Mouse (Mus musculus) ES-CJ7 (cell line): ENCODE measurements at regions not wholly inside any gene's neighbourhood (a gene's known extent, or its start where the extent isn't known, plus 50 kb on each side); places are given as distances from the start of the nearest gene placed in this dataset.

Experiments
- DNase-seq: peaks from one replicate; pipeline ENCODE4 v3.0.0; 2011; ENCODE audit warnings: low read depth, low spot score

DNA sequence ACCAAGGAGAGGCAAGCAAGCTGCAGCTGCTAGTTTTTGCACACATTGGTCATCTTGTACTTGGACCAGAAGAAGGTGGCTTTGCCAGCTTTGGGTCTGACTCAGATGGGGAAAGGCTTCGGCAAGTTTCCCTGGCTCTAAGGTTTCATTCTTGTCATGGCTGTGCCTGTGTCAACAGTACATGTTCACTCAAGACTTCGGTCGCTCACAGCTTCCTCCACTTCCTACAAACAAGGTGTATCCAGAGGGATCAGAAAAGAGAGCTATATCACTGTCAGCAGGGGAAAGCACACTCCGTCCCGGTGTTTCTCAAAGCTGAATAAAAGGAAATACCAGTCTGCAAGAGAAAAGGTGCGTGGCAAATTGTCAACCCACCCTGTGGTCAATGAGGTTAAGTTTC, 86.2 kb upstream of the Elovl6 start:
- DNase-seq: no peak

DNA sequence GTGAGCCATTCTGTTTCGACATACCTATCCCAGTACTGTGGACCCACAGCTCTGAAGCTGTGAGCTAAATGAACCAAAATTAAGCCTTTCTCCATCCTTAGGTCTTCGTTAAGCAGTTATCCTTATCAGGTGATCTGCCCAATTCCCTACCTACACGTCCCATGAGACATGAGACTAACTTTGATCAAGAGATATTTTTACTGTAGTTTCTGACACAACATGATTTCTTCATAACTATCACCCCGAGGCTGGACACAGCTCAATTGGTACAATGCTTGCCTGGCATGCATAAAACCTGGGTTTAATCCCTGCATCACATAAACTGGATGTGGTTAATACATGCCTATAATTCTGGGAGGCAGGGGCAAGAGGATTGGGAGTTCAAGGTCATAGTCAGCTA, 82.2 kb upstream of the Elovl6 start:
- DNase-seq: no peak

DNA sequence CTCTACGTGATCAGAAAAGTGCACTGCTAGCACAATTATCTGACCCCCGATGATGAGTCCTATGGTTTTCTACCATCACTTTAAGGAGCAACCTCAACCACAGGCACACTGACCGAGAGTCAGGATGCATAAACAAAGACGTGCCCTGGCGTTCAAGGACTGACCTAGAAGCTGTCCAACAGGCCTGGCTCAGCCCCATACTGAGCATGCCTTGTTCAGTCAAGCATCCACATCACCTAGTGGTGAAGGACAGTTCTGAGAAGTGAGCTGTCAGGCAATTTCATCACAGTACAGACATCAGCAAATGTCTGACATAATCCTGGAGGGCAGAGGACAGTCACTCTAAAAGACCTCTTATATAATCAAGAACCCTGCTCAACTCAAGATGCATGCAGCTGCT, 81.5 kb upstream of the Elovl6 start:
- no peak for DNase-seq

DNA sequence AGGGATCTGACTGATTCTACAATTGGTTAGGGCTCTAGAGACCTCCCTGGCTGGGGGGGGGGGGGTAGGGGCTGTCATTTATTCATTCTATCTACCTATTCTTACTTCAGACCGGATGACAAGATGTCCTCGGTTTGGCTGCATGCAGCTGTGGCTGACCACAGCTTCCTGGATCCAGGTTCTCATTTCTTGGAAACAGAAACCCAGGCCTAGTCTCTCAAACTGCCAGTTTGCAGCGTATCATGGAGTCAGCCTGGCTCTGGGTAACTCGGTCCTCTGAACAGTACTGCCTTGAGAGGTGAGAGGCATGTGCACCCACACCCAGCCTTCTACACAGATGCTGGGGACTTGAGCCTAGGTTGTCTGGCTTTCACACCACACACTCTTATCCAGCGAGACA, 62.1 kb upstream of the Elovl6 start:
- no peak for DNase-seq

DNA sequence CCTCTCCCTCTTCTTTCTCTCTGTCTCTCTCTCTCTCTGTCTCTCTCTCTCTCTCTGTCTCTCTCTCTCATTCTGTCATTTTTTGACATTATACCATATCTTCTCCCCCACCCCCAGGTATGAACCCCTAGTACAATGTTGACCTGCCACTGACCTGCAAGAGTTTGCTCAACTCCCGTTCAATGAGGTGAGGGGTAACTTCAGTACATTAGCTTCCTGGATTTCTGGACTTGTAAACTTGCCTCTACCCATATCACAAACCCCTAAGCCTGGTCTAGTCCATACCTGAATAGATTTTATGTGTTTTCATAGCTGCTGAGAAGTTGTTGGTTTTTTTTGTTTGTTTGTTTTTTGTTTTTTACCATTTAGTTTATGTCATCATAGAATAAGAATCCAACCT, 60.8 kb upstream of the Elovl6 start:
- no peak for DNase-seq

DNA sequence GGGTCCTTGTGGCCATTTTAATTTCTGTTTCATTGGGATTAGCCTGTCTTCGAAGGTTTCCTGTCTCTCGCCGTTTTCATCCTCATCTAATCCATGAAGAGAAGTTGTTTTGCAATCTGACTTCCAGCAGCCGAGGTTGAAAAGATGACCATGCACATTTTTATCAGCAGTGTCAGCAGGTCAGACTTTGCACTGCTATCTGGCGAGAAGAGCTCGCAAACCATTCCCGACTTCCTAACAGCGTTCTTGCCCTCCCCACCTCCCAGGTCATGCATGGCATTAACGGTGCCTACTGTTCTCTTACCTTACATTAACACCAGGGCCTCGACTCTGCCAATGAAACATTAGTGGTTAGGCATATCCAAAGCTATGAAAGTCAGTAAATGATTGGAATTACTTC, 60.1 kb upstream of the Elovl6 start:
- no peak for DNase-seq

DNA sequence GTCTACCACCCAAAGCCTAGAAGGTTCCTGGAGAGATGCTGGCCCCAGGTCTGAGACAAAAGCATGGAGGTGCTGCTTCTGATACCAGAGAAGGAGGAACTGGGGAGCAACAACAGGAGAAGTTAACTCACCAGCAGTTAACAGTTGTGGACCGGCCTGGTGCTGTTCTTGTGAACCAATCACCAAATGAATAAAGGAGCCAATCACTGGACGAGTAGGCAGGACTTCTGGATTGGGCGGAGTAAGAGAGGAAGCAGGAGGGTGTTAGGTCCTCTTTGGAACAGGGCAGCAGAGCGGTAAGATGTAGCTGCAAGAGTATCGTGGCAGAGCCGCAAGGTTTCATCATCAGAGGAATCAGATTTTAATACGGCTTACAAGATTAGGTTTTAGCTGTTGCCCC, 57.7 kb upstream of the Elovl6 start:
- DNase-seq: peak; percentile 66

DNA sequence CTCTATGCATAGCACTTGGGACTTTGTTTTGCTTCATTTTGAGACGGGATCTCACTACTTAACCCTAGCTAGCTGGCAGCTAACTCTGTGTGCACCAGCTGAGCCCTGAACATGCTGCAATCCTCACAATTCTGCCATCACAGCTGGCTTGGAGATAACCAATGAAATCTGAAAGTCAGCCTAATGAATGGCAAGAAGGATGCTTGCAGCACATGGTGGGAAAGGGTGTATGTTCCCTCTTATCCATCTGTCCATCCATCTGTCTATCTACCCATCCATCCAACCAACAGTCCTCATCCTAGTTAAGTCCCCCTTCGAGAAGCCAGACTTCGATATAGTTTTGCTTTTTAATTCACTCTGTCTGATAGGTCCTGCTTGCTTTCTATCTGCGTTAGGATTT, 55.9 kb upstream of the Elovl6 start:
- DNase-seq: no peak

DNA sequence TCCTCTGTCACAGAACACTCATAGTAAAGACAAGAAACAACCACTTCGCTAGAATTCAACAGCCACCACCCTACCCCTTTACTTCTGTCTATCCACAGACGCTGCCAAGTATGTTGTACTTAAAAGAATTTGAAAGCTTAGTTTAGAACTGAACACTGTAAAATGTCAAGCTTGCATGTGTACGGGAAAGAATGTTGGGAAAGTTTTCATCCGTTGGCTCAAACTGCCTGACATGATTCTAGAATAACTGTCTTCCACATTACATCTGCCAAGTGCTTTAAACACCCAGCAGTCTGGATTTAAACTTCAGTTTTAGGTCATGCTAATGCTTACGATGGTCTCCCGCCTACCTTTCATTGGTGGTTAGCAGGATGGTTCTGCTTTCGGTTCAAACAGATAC, 54.1 kb upstream of the Elovl6 start:
- DNase-seq: no peak

DNA sequence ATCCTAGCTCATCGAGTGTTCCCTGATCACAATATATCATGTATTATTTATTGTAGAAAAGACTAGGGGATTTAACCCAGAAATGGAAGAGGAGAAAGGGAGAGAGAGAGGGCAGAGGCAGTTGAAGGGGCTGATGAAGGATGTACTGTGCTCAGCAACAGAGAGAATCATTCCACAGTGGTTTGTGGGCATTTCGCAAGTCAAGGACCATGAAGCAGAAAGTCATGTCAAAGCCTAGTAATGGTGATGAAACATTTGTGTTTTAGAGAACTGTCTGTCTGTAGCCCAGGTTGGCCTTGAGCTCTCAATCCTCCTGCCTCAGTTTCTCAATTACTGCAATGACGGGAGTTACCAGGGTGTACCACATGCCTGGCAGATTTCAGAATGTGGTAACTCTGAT, 50.9 kb upstream of the Elovl6 start:
- no peak for DNase-seq
